Mouse (Mus musculus): Measurements from ENCODE around the gene Srbd1. TPM values are rescaled to one million over a fixed set of nuclear protein-coding genes. Genes with fewer than 3 reads are reported as not detected.

Srbd1 gene
- 10 to 100 TPM; 16.5 to 17.0 TPM for total RNA-seq (2021)
- long read RNA-seq, experiment 1, partial matches to known transcripts = 2 of 5 reads
- long read RNA-seq, experiment 1, other reads (novel, unspliced or antisense) = 0 of 5 reads
- long read RNA-seq, experiment 2, partial matches to known transcripts = 3 of 8 reads
- long read RNA-seq, experiment 2, other reads (novel, unspliced or antisense) = 1 of 8 reads

DNA sequence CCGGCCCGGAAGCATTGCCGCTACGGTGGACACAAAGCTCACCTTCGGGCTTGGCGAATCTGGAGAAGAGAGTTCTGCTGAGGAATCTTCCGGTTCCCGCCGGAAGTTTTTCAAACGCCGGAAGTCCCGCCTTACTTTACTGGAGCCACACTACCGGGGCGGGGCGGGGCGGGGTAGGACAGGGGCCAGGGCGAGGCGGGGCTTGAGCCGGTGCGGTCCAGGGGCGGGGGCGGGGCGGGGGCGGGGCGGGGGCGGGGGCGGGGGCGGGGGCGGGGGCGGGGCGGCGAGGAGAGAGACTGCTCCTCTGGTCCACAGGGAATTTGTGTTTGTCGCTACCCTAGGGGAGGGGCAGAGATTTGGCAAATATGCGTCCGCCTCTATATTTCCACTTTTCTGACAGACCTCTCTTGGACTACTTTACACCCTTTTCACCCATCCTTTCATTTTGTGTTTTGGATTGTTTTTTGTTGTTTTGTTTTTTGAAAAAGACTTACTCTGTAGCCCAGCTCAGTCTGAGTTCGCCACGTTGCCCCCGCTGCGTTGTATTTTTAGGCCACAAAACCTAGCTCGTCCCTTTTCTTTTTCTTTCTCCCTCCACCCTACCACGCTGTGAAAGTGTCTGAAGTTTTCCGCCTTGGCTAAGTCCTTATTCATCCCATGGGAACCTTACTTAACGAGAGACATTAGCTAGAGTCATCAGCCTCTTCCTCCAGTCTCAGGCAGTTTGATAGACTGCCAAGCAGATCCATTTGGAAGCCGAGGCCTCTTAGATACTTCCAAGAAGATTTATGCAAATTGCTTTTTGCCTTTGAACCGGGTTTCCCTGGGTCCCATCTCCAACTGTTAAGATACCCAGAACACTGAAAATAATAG, at the start of gene Srbd1:
Gene Srbd1 (minus strand): TSS at position 97 of the 873 bp plus-strand sequence.
- TF ChIP-seq CTCF (conservative IDR thresholded peaks at IDR 0.05) = no peak
- Histone ChIP-seq H3K4me3 (peak within 1 kb of the TSS; percentile 88), H3K27ac (peak within 1 kb of the TSS; percentile 84)
- peak; percentile 86 to 87 for DNase-seq (ENCODE audit: low spot score in 2 of 2)

DNA sequence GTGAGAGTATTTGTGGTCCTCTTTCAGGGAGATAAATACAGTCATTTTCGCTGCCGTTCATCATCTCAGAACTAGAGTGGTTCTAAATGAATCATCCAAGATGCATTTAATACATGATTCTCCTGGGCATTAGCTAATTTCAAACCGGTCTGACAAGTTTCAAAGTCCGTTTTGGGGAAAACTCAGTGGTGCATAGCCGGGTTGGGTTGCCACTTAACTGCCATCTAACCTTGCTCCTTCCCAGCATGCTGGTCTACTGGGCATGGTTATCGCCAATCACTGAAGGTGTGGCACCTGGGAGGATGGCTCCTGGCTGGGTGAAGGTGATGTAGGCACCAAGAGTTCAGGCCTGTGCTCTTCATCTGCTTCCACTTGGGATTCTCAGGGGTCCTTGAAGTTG, 49.0 kb upstream of the Srbd1 start:
- no peak overlapping the region for H3K4me3 ChIP-seq
- H3K27ac ChIP-seq = no peak overlapping the region
- no peak for DNase-seq (ENCODE audit: low spot score in 2 of 2)
- TF ChIP-seq CTCF (conservative IDR thresholded peaks at IDR 0.05) = no peak

DNA sequence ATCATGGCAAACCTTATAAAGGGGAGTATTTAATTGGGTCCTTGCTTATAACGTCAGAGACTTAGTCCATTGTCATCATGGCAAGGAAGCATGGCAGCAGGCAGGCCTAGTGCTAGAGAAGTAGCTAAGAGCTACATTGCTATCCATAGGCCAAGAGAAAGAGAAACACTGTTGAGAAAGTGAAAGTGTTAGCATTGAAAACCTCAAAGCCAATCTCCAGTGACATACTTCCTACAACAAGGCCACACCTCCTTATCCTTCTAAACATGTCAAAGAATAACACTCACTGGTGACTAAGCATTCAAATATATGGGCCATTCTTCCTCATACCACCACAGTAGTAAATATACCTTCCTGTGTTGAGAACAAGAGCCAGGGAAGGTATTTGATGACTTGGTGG, 42.8 kb upstream of the Srbd1 start:
- TF ChIP-seq CTCF (conservative IDR thresholded peaks at IDR 0.05) = no peak
- Histone ChIP-seq H3K4me3 (no peak overlapping the region), H3K27ac (no peak overlapping the region)
- DNase-seq (ENCODE audit: low spot score in 2 of 2) = no peak

DNA sequence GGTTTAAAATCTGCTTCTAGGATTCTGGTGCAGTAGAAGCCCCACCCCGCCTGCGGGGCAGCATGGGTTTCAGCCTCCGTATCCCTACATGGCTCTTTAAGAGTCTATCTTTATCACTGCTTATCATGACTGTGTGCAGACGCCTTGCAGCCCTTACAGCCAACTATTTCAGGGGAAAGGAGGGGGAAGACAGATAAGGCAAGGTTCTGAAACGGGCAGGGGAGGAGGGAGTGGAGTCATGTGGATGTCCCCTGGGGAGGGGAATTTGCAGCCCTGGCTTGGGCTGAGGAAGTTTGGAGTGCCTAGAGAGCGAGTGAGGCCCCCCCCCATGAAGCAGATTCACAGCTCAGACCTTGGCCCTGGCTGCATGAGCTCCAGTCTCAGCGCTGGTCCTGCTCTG, 40.6 kb upstream of the Srbd1 start:
- DNase-seq (ENCODE audit: low spot score in 2 of 2) = no peak

GRCm38 (mm10) chr17:86184552-86185209, 39.7 kb upstream of the Srbd1 start:
- H3K4me3 ChIP-seq = no peak overlapping the region
- no peak for DNase-seq (ENCODE audit: low spot score in 2 of 2)
- H3K27ac ChIP-seq = 0 out of 2 replicates have a peak overlapping the region, but pooled peaks have one; percentile 36
- TF ChIP-seq CTCF (conservative IDR thresholded peaks at IDR 0.05) = no peak

More for the DNA sequence above, 40.6 kb upstream of the Srbd1 start:
- no peak overlapping the region for H3K4me3 ChIP-seq
- no peak for TF ChIP-seq CTCF (conservative IDR thresholded peaks at IDR 0.05)
- H3K27ac ChIP-seq = no peak overlapping the region

DNA sequence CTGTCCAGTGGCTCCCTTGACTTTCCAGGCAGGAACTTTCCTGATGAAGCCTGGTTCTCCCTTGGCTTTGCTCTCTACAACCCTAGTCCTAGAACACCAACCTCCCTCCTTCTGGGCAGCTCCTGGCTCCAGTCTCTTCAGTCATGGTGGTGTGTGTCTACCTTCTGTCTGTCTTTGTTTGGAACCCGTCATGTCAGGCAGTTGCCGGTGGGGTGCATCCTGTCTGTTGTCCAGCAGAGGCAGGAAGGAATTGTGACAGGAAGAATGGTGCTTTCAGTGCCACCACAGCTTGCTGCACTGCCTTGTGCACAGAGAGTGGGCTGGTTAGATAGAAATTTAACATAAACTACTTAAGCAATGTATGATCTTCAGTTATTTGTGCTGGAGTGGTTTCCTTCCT, 38.8 kb upstream of the Srbd1 start:
- TF ChIP-seq CTCF (conservative IDR thresholded peaks at IDR 0.05) = 0 out of 2 replicates have a peak, but pooled peaks have one; percentile 21
- no peak for DNase-seq (ENCODE audit: low spot score in 2 of 2)
- H3K27ac ChIP-seq = no peak overlapping the region
- H3K4me3 ChIP-seq = no peak overlapping the region

DNA sequence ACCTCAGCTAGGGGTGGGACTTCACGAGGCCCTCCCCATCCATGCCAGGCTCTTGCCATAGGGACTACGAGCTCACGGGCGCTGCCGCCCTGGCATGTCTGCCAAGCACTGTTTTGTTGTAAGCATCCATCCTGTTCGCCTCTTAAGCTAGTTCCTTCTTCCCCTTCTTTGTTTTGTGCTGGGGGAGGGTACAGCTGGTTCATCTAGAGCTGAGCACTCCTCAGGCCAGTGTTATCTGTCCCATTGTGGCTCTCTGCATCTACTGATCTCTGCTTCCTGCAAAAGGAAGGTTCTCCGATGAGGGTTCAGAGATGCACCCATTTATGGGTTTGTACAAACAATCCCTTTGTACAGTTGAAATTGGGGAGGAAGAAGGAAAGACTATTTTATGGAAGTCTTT, 31.7 kb upstream of the Srbd1 start:
- H3K4me3 ChIP-seq = no peak overlapping the region
- no peak for TF ChIP-seq CTCF (conservative IDR thresholded peaks at IDR 0.05)
- DNase-seq (ENCODE audit: low spot score in 2 of 2) = no peak
- no peak overlapping the region; the same call in 1 of the 2 replicates for H3K27ac ChIP-seq

DNA sequence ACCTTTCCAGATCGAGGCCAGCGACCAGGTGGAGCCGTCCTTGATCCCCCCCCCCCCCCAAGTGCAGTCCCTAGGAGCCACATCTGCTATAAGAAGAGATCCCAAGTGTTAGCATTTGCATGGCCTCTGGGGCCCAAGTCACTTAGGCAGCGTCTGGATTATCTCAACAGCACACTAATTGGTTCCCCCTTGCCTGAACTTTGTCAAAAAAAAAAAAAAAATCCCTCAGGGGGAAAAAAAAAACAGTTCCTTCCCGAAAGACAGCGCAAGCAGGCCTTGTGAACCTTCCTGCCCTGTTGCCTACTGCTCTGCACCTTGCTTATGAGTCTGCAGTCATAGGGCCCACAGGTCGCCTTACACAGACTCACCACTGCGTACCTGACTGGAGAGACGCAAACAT, 30.5 kb upstream of the Srbd1 start:
- no peak for TF ChIP-seq CTCF (conservative IDR thresholded peaks at IDR 0.05)
- no peak for DNase-seq (ENCODE audit: low spot score in 2 of 2)
- no peak overlapping the region for H3K4me3 ChIP-seq

DNA sequence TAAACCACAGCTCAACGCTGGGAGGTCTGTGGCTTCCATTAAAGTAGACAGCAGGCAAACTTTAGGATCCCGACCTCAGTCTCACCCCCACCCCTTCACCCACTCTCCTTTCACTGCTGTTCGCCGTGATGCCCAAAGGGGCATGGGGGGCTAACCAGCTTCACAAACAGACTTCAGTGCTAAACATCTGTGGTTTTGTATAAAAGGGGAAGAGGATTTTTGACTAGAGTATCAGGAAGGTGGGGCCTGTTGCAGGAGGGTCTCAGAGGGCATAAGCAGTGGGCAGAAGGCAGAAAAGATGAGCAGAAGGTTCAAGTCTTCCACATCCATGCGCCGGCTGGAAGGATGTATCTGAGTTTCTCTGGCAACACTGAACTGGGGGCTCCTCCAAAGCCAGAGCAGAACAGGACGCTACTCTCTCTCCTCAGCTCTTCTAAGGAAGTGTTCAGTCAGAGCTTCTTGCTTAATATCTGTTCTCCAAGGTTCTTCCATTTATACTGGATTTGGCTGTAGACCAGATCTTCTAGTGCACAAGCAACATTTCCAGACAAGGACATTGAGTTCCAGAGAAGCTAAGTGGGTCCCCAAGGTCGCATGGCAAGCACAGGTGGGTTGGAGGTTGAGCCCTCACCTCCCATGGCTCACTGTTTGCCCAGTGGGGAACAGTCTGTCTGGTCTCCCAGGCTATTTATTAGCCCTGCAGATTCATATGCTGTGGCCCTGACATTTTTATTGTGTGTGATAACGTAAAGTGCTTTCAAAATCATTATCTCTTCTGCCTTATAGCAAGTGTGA, 25.4 kb upstream of the Srbd1 start:
- no peak for DNase-seq (ENCODE audit: low spot score in 2 of 2)
- no peak for TF ChIP-seq CTCF (conservative IDR thresholded peaks at IDR 0.05)
- Histone ChIP-seq H3K4me3 (peak overlapping the region; percentile 95), H3K27ac (peak overlapping the region; percentile 97)

More for the DNA sequence above, 30.5 kb upstream of the Srbd1 start:
- H3K27ac ChIP-seq = no peak overlapping the region

- peak overlapping the region; percentile 97 for H3K27ac ChIP-seq
- TF ChIP-seq CTCF (conservative IDR thresholded peaks at IDR 0.05) = no peak
- no peak for DNase-seq (ENCODE audit: low spot score in 2 of 2)
- peak overlapping the region; percentile 95 for H3K4me3 ChIP-seq
Measured at GRCm38 (mm10) chr17:86169092-86169491, 24.1 kb upstream of the Srbd1 start.

- DNase-seq (ENCODE audit: low spot score in 2 of 2) = no peak
- peak overlapping the region; percentile 95 for H3K4me3 ChIP-seq
- peak overlapping the region; percentile 97 for H3K27ac ChIP-seq
- TF ChIP-seq CTCF (conservative IDR thresholded peaks at IDR 0.05) = no peak
Measured at GRCm38 (mm10) chr17:86168231-86168981, 23.4 kb upstream of the Srbd1 start.

Measured in layer of hippocampus, adult 2 months (tissue).